Mouse (Mus musculus) kidney, embryonic 14.5 days (tissue): ENCODE measurements at regions not wholly inside any gene's neighbourhood (a gene's known extent, or its start where the extent isn't known, plus 50 kb on each side); places are given as distances from the start of the nearest gene placed in this dataset.

Source experiments
- ATAC-seq: fragments of 200-750 bp; cut with Nextera tagmentation; 2 replicates; pipeline ENCODE4 v1.8.0; 2017; ENCODE audit warnings: moderate number of reproducible peaks, mild to moderate bottlenecking, moderate TSS enrichment, moderate library complexity; ENCODE audit not compliant: low FRiP score, low TSS enrichment
- H3K27ac ChIP-seq: fragments of 300-500 bp; sonication (generic); 2 replicates; pipeline ENCODE4 v1.5.1; 2014; ENCODE audit warnings: low read depth, mild to moderate bottlenecking, low read length, moderate library complexity, mixed read lengths
- H3K27me3 ChIP-seq: fragments of 300-500 bp; sonication (generic); 2 replicates; pipeline ENCODE4 v1.6.1; 2014; ENCODE audit warnings: mild to moderate bottlenecking, low read length; ENCODE audit not compliant: control insufficient read depth, insufficient read depth
- H3K36me3 ChIP-seq: fragments of 300-500 bp; sonication (generic); 2 replicates; pipeline ENCODE4 v1.6.1; 2014; ENCODE audit warnings: low read length, mixed read lengths; ENCODE audit not compliant: control insufficient read depth, insufficient read depth
- H3K4me1 ChIP-seq: fragments of 300-500 bp; sonication (generic); 2 replicates; pipeline ENCODE4 v1.6.1; 2014; ENCODE audit warnings: low read length, mixed read lengths; ENCODE audit not compliant: control insufficient read depth, insufficient read depth
- H3K4me2 ChIP-seq: fragments of 300-500 bp; sonication (generic); replicated peaks from 2 replicates; pipeline ENCODE4 v1.6.1; 2014; ENCODE audit warnings: low read depth, mild to moderate bottlenecking, low read length
- H3K4me3 ChIP-seq: fragments of 300-500 bp; sonication (generic); 2 replicates; pipeline ENCODE4 v1.5.1; 2014; ENCODE audit warnings: mild to moderate bottlenecking, low read length
- H3K9ac ChIP-seq: fragments of 300-500 bp; sonication (generic); 2 replicates; pipeline ENCODE4 v1.6.1; 2014; ENCODE audit warnings: low read depth, mild to moderate bottlenecking, low read length, moderate library complexity
- H3K9me3 ChIP-seq: fragments of 300-500 bp; sonication (generic); 2 replicates; pipeline ENCODE4 v1.6.1; 2016; ENCODE audit warnings: low read length; ENCODE audit not compliant: control insufficient read depth
- WGBS: fragments of 180-500 bp; shearing (Covaris S2); extraction: QIAGEN DNeasy Blood & Tissue Kit; methylation state at CpG from one replicate; pipeline ENCODE4 v1.1.7; 2014; 5-methylcytosine and 5-hydroxymethylcytosine counted together

GRCm38 (mm10) chr6:53233777-53234176 is 53.3 kb upstream of the Creb5 start:
- Histone ChIP-seq H3K4me3 (no peak overlapping the region), H3K4me1 (no peaks in the 10 kb centered on the region), H3K9ac (no peak overlapping the region), H3K9me3 (no peaks in the 10 kb centered on the region), H3K27me3 (no peaks in the 10 kb centered on the region), H3K4me2 (no peak overlapping the region), H3K36me3 (no peaks in the 10 kb centered on the region), H3K27ac (no peak overlapping the region)
- 79% methylated on average over 4 of the region's 4 CpGs for WGBS
- no peak for ATAC-seq

DNA sequence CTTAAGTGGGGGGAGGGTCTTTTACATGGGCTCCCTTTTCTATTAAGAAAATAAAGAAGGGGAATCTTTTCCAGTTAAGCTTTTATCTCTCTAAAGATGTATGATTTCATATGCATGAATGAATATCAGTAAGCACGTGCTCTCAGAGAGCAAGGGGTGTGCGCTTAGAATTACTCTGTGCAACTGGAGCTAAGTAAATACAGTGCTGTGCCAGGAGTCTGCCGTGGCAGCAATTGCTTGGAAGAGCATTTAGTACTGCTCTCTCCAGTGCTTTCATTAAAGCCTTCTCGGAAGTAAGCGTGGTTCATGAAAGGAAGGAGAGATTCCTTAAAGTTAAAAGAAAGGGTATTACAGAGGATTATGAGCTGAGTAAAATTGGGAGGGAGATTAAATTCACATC is 54.5 kb upstream of the Creb5 start:
- 62% methylated on average over 5 of the region's 5 CpGs for WGBS
- no peak overlapping the region for H3K27ac ChIP-seq
- no peak for ATAC-seq
- H3K4me1 ChIP-seq, result no peaks in the 10 kb centered on the region
- no peaks in the 10 kb centered on the region for H3K9me3 ChIP-seq
- no peaks in the 10 kb centered on the region for H3K27me3 ChIP-seq
- H3K4me3 ChIP-seq, result no peak overlapping the region
- no peak overlapping the region for H3K4me2 ChIP-seq
- H3K36me3 ChIP-seq, result no peaks in the 10 kb centered on the region
- H3K9ac ChIP-seq, result no peak overlapping the region

GRCm38 (mm10) chr6:53229350-53229749 is 57.7 kb upstream of the Creb5 start:
- H3K27ac ChIP-seq, result no peak overlapping the region
- no peaks in the 10 kb centered on the region for H3K27me3 ChIP-seq
- H3K36me3 ChIP-seq, result no peaks in the 10 kb centered on the region
- no peak overlapping the region for H3K4me3 ChIP-seq
- ATAC-seq, result no peak
- no peaks in the 10 kb centered on the region for H3K4me1 ChIP-seq
- H3K9me3 ChIP-seq, result no peaks in the 10 kb centered on the region
- H3K9ac ChIP-seq, result no peak overlapping the region
- WGBS, result 46% methylated on average over 6 of the region's 6 CpGs
- no peak overlapping the region for H3K4me2 ChIP-seq

GRCm38 (mm10) chr6:53222104-53222503 is 65.0 kb upstream of the Creb5 start:
- H3K9me3 ChIP-seq, result no peaks in the 10 kb centered on the region
- H3K27ac ChIP-seq, result no peak overlapping the region
- H3K4me1 ChIP-seq, result no peaks in the 10 kb centered on the region
- no peak overlapping the region for H3K4me3 ChIP-seq
- no peaks in the 10 kb centered on the region for H3K27me3 ChIP-seq
- H3K9ac ChIP-seq, result no peak overlapping the region
- 83% methylated on average over 8 of the region's 8 CpGs for WGBS
- no peaks in the 10 kb centered on the region for H3K36me3 ChIP-seq
- H3K4me2 ChIP-seq, result no peak overlapping the region
- no peak for ATAC-seq

- WGBS, result 87% methylated on average over 4 of the region's 4 CpGs
- Histone ChIP-seq H3K4me3 (no peak overlapping the region), H3K4me1 (no peaks in the 10 kb centered on the region), H3K9ac (no peak overlapping the region), H3K4me2 (no peak overlapping the region), H3K27ac (no peak overlapping the region), H3K36me3 (no peaks in the 10 kb centered on the region), H3K27me3 (no peaks in the 10 kb centered on the region), H3K9me3 (no peaks in the 10 kb centered on the region)
- no peak for ATAC-seq
Measured at GRCm38 (mm10) chr6:53221668-53222005, 65.4 kb upstream of the Creb5 start.

DNA sequence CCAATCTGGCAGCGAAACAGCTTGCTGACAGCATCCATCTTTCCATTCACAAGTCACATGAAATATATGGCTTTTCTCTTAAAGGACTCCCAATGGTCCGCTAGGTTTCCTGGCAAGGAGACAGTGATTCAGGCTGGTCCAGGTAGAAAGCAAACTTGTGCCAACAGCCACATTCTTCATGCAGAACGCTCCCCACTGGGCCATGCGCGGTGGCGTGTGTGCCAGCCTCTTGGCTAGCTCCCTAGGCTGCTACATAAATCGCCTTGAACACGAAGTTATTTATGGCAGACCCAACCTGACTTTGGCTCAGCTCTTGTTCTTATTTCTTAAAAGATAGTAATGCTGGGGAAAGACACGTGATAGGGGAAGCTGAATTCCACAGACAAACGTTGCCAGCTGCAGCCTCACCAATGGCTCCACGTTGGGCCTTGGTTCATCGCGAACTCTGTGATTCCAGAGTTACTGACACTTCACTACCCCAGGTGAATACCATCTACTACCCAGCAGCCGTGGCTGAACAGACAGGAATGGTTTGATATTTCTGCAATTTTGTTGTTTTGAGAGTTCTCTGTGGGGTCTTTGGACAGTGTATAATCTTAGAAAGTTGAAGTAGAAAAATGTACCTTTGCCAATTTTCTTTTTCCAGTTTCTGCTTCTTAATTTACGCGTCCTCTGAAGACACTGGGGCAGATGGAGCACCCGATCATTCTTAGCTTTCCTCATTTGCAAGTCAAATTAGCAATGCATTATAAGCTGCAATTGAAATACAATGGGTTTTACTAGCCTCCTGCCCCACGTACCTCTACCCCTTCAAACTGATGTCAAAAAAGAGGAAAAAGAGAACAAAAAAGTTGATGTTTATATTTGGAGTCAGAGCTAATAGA is 66.0 kb upstream of the Creb5 start:
- no peaks in the 10 kb centered on the region for H3K9me3 ChIP-seq
- H3K4me1 ChIP-seq, result no peaks in the 10 kb centered on the region
- no peak overlapping the region for H3K9ac ChIP-seq
- ATAC-seq, result no peak
- H3K27ac ChIP-seq, result no peak overlapping the region
- no peak overlapping the region for H3K4me2 ChIP-seq
- H3K36me3 ChIP-seq, result no peaks in the 10 kb centered on the region
- WGBS, result 76% methylated on average over 18 of the region's 18 CpGs
- H3K27me3 ChIP-seq, result no peaks in the 10 kb centered on the region
- no peak overlapping the region for H3K4me3 ChIP-seq

GRCm38 (mm10) chr6:53218871-53219286 is 68.2 kb upstream of the Creb5 start:
- Histone ChIP-seq H3K4me2 (no peak overlapping the region), H3K4me3 (no peak overlapping the region), H3K4me1 (no peaks in the 10 kb centered on the region), H3K27me3 (no peaks in the 10 kb centered on the region), H3K27ac (no peak overlapping the region), H3K9me3 (no peaks in the 10 kb centered on the region), H3K36me3 (no peaks in the 10 kb centered on the region), H3K9ac (no peak overlapping the region)
- WGBS, result 67% methylated on average over 10 of the region's 10 CpGs
- ATAC-seq, result no peak

GRCm38 (mm10) chr6:53217234-53218015 is 69.6 kb upstream of the Creb5 start:
- no peak overlapping the region for H3K27ac ChIP-seq
- 46% methylated on average over 10 of the region's 10 CpGs for WGBS
- no peaks in the 10 kb centered on the region for H3K27me3 ChIP-seq
- H3K4me3 ChIP-seq, result no peak overlapping the region
- H3K9me3 ChIP-seq, result no peaks in the 10 kb centered on the region
- no peaks in the 10 kb centered on the region for H3K36me3 ChIP-seq
- no peak overlapping the region for H3K9ac ChIP-seq
- no peak overlapping the region for H3K4me2 ChIP-seq
- no peaks in the 10 kb centered on the region for H3K4me1 ChIP-seq
- no peak for ATAC-seq

DNA sequence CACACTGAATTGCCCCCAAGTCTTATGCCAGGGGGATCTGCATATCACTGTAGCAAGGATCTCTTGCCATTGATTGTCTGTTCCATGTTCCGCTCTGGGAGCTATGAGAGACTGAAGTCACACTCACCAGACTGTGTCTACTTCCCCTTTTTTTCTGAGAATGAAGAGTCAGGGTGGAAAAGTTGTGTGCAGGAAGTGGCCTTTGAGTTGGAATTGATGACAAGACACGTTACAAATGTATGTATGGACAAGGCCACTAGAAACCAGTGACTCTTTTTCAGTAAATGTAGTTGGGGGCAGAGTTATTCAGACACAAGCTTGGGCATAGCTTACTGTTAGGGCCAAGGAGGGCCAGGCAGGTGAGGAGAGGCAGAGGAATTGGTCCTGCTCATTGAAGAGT is 70.4 kb upstream of the Creb5 start:
- WGBS, result 77% methylated on average over 2 of the region's 2 CpGs
- H3K4me1 ChIP-seq, result no peaks in the 10 kb centered on the region
- no peak overlapping the region for H3K27ac ChIP-seq
- H3K27me3 ChIP-seq, result no peaks in the 10 kb centered on the region
- no peaks in the 10 kb centered on the region for H3K36me3 ChIP-seq
- no peaks in the 10 kb centered on the region for H3K9me3 ChIP-seq
- no peak overlapping the region for H3K9ac ChIP-seq
- no peak for ATAC-seq
- no peak overlapping the region for H3K4me2 ChIP-seq
- H3K4me3 ChIP-seq, result no peak overlapping the region
